Mouse (Mus musculus) C2C12 (cell line): ENCODE data around the gene Tubb5. TPM values are rescaled to one million over a fixed set of nuclear protein-coding genes. Genes with fewer than 3 reads are reported as not detected.
A peak's percentile ranks its signal among the peaks of the same experiment; 100 is the strongest.
"Not testable (repeated sequence)": the region's sequence is repeated elsewhere in the genome, so short reads cannot be mapped to it uniquely, and the experiment has no call there.

Experiments
- H3K27me3 ChIP-seq: one replicate; pipeline ENCODE4 v1.6.1; 2011; ENCODE audit not compliant: control insufficient read depth, insufficient read depth, insufficient read length
- H3K36me3 ChIP-seq: one replicate; pipeline ENCODE4 v1.6.1; 2011; ENCODE audit not compliant: control insufficient read depth, insufficient read depth
- H3K4me3 ChIP-seq: one replicate; pipeline ENCODE4 v1.5.1; 2011; ENCODE audit warnings: mild to moderate bottlenecking, control low read depth; ENCODE audit not compliant: poor library complexity, insufficient read depth, severe bottlenecking
- H3K79me2 ChIP-seq: one replicate; pipeline ENCODE4 v1.6.1; 2011; ENCODE audit not compliant: control insufficient read depth, insufficient read depth
- H3K79me3 ChIP-seq: one replicate; pipeline ENCODE4 v1.6.1; 2011; ENCODE audit warnings: low read depth, control low read depth
- H3ac ChIP-seq: one replicate; pipeline ENCODE3; 2011; ENCODE audit warnings: low read depth; ENCODE audit not compliant: control insufficient read depth, insufficient read length
- CEBPB ChIP-seq: IDR thresholded peaks from one replicate; pipeline ENCODE4 v1.6.1; 2011; ENCODE audit warnings: low read depth, mild to moderate bottlenecking, control low read depth, moderate library complexity
- CTCF ChIP-seq: IDR thresholded peaks from one replicate; pipeline ENCODE4 v1.5.1; 2011; ENCODE audit not compliant: control insufficient read depth, insufficient read depth, insufficient read length
- FOSL1 ChIP-seq: IDR thresholded peaks from one replicate; pipeline ENCODE4 v1.8.0; 2011; ENCODE audit warnings: mild to moderate bottlenecking, low read length; ENCODE audit not compliant: poor library complexity, insufficient read depth, severe bottlenecking
- MAX ChIP-seq: IDR thresholded peaks from one replicate; pipeline ENCODE4 v1.6.1; 2011; ENCODE audit warnings: mild to moderate bottlenecking, control low read depth
- MYOD1 ChIP-seq: IDR thresholded peaks from one replicate; pipeline ENCODE4 v1.6.1; 2011; ENCODE audit warnings: low read depth; ENCODE audit not compliant: control insufficient read depth, insufficient read length
- MYOG ChIP-seq: IDR thresholded peaks from one replicate; pipeline ENCODE4 v1.6.1; 2011; ENCODE audit not compliant: control insufficient read depth, insufficient read length; ENCODE audit errors: extremely low read depth
- USF1 ChIP-seq: IDR thresholded peaks from one replicate; pipeline ENCODE4 v1.6.1; 2011; ENCODE audit warnings: low read depth, mild to moderate bottlenecking, control low read depth, moderate library complexity
- polyA plus RNA-seq: library from polyadenylated mRNA; unstranded; fragments of >200 nt; fragmentation: generic; extraction: Trizol; gene quantifications from one replicate; pipeline ENCODE4 v1.2.1, GENCODE M21; 2012; ENCODE audit warnings: missing spikeins

Gene Tubb5
- polyA plus RNA-seq, 1 experiment, result 1,881 TPM

- Histone ChIP-seq H3ac (no peak overlapping the region), H3K27me3 (no peaks in the 10 kb centered on the region), H3K4me3 (no peak overlapping the region), H3K36me3 (peaks cover 35% of the 10 kb centered on the region), H3K79me2 (peaks cover 25% of the 10 kb centered on the region), H3K79me3 (peaks cover 6% of the 10 kb centered on the region)
- no peak for TF ChIP-seq MAX
- no peak for TF ChIP-seq MYOG
- TF ChIP-seq CTCF, result no peak
- no peak for TF ChIP-seq USF1
- no peak for TF ChIP-seq CEBPB
- TF ChIP-seq MYOD1, result no peak
- TF ChIP-seq FOSL1, result no peak
Measured at GRCm38 (mm10) chr17:35843514-35843913, 5.4 kb upstream of the Tubb5 start.

DNA sequence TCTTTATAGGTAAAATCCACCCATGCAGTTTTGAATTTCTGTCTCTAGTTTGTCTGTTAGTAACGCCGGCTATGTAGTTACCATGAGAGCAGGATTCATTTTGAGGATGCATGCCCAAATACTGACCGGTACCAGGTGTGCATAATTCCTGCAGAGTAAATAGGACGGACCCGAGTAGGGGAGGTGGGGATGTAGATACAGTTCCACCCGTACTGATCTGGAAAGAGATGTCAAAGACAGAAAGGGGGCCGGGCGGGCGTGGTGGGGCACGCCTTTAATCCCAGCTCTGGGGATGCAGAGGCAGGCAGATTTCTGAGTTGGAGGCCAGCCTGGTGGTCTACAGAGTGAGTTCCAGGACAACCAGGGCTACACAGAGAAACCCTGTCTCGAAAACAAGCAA lies 3.9 kb upstream of the Tubb5 start:
- Histone ChIP-seq H3K27me3 (no peaks in the 10 kb centered on the region), H3K36me3 (peaks cover 20% of the 10 kb centered on the region), H3K79me3 (peaks cover 16% of the 10 kb centered on the region), H3ac (peak overlapping the region; percentile 57), H3K4me3 (peak overlapping the region; percentile 44), H3K79me2 (peaks cover 37% of the 10 kb centered on the region)
- no peak for TF ChIP-seq FOSL1
- no peak for TF ChIP-seq CEBPB
- TF ChIP-seq MYOD1, result no peak
- TF ChIP-seq CTCF, result no peak
- TF ChIP-seq MYOG, result no peak
- TF ChIP-seq MAX, result no peak
- no peak for TF ChIP-seq USF1

DNA sequence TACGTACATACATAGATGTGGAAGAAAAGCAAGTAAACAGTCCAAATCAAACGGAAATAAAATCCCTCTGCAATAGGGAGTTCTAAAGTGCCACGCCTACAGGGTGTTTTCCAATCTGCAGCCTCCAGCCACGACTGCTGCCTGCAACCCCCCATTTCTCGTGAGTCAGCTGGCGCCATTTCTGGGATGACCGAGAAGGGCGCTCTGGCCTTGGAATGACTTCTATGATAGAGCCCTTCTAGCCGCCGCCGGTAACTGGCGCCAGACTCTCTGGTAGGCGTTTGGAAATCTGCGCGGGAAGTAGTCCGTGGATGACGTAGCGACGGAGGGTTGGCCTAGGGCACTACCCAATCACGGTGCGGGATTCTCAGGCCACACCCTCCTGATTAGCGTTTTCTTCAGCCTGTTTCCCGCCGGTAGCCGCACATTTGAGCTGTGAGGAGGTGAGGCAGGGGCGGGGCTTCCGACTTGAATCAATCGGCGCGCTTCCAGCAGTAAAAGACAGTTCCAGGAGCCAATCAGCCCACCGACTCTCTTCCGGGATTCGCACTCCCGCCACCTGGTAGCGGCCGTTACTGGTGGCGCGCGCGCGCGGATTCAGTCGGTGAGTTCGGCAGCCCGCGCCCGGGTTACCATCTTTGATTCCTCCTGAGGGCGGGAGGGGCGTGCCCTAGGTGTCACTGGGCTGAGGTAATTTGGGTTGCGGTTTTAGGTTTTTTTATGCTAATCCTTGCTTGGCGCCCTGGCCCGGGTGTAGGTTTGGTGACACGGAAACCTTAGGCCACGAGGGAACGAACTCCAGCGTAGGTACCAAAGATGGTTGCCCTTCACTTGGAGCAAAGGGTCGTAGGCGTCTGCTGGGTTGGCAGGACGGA lies 3.2 kb upstream of the Tubb5 start, which contains the start of gene Mdc1:
Gene Mdc1, plus strand, starts transcription at position 440 of the 875 bp plus-strand sequence.
- Histone ChIP-seq H3K79me2 (peaks cover 44% of the 10 kb centered on the region), H3K79me3 (peaks cover 22% of the 10 kb centered on the region), H3ac (peak within 1 kb of the TSS; percentile 57), H3K4me3 (peak within 1 kb of the TSS; percentile 44), H3K36me3 (peaks cover 19% of the 10 kb centered on the region), H3K27me3 (no peaks in the 10 kb centered on the region)
- peak; percentile 4 for TF ChIP-seq MYOD1
- TF ChIP-seq CTCF, result no peak
- TF ChIP-seq USF1, result no peak
- no peak for TF ChIP-seq FOSL1
- TF ChIP-seq CEBPB, result peak; percentile 35
- TF ChIP-seq MYOG, result no peak
- TF ChIP-seq MAX, result peak; percentile 52

- Histone ChIP-seq H3K79me2 (peaks cover 51% of the 10 kb centered on the region), H3ac (no peak overlapping the region), H3K27me3 (no peaks in the 10 kb centered on the region), H3K79me3 (peaks cover 30% of the 10 kb centered on the region), H3K4me3 (no peak overlapping the region), H3K36me3 (peaks cover 19% of the 10 kb centered on the region)
- no peak for TF ChIP-seq MYOD1
Measured at GRCm38 (mm10) chr17:35840561-35840960, 2.5 kb upstream of the Tubb5 start.

DNA sequence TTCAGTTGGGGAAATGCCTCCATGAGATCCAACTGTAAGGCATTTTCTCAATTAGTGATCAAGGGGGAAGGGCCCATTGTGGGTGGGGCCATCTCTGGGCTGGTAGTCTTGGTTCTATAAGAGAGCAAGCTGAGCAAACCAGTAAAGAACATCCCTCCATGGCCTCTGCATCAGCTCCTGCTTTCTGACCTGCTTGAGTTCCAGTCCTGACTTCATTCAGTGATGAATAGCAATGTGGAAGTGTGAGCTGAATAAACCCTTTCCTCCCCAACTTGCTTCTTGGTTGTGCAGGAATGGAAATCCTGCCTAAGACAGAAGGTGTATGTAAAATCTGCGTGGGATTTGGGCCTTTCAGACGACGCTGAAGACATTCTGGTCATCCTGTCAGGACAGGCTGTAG lies 896 bp upstream of the Tubb5 start:
- not testable (repeated sequence) for H3K27me3 ChIP-seq
- peak overlapping the region; percentile 28 for H3K4me3 ChIP-seq
- H3K36me3 ChIP-seq, result peaks cover 29% of the 10 kb centered on the region
- H3K79me2 ChIP-seq, result peaks cover 67% of the 10 kb centered on the region
- H3ac ChIP-seq, result peak overlapping the region; percentile 32
- peaks cover 44% of the 10 kb centered on the region for H3K79me3 ChIP-seq

DNA sequence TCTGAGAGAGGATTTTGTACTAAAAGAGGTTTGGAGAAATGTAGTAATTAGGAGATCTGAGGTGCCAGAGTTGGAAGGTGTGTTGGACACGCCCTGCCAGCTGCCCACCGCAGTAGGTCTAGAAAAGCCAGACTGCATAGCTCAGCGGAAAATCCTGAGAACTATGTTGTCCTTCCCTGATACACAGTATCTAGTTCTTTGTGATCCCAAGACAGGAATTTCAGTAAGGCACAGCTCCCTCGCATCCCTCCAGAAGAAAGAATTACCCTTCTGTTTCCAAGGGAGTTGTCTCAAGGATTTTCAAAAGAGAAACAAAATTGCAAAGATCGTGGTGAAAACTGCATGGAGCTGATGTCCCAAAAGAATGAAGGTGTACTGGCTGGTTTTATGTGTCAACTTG lies 464 bp upstream of the Tubb5 start:
- Histone ChIP-seq H3K79me2 (peaks cover 71% of the 10 kb centered on the region), H3ac (peak overlapping the region; percentile 55), H3K4me3 (peak overlapping the region; percentile 28), H3K27me3 (no peaks in the 10 kb centered on the region), H3K36me3 (peaks cover 33% of the 10 kb centered on the region), H3K79me3 (peaks cover 48% of the 10 kb centered on the region)
- no peak for TF ChIP-seq MYOD1
- TF ChIP-seq USF1, result no peak
- TF ChIP-seq CEBPB, result no peak
- no peak for TF ChIP-seq CTCF
- TF ChIP-seq FOSL1, result no peak
- TF ChIP-seq MYOG, result no peak
- no peak for TF ChIP-seq MAX
